20 mouse cellular contexts compared by ENCODE assay signal in the genomic region with DNA sequence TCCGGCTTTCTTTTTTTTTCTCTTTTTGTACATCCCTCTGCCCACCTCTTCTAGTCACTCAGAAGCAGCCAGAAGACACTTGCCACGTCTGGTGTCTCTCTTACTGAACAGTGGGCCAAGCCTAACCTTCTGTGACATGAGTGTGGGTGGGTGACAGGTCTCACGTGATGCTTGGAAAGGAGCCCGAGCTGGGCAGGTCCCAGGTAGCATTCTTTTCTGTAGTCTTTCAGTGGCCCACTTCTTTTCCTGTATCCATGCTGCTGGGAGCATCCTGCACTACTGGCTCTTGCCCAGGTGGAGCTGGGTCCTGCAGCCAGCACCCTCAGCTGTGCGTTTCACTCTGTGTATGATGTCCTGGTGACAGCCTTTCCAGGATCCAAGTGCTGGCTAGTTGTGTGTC. TPM values are rescaled to one million over a fixed set of nuclear protein-coding genes. Genes with fewer than 3 reads are reported as not detected.
DNase-seq lines count a peak whose midpoint lies in the region; ATAC-seq lines count a peak whose summit lies in the region.
"Had no signal": no experiment of that assay in that cellular context is flagged by ENCODE, and none has a peak within 500 bp of the region (broad histone marks: within the 10 kb centered on the region; RNA-seq: fewer than 3 reads in every experiment).

No protein-coding gene starts in this region.

- no peak overlapping the region for H3K27ac ChIP-seq in heart, embryonic 12.5 days (ENCODE audit: poor library complexity, severe bottlenecking)

- no peaks in the 10 kb centered on the region for H3K9me3 ChIP-seq in heart, embryonic 12.5 days (replicated peaks)
- H3K9me3 ChIP-seq: G1E had no signal

- peak; percentile 67 to 69 for DNase-seq in cerebellum, postnatal 10 days
- no peak for DNase-seq in cerebellum, adult 8-10 months
- DNase-seq in cerebellum, postnatal 14 days = peak; percentile 57 to 62
- no peak for DNase-seq in cerebellum, adult 11 months
- DNase-seq in heart, adult 9 months (ENCODE audit: low spot score in 2 of 2) = no peak
- DNase-seq: adrenal gland, adult 2 months; adrenal gland, adult 8-10 months; adrenal gland, postnatal 10 days; adrenal gland, postnatal 14 days; adrenal gland, postnatal 25 days; adrenal gland, postnatal 36 days; B cell, adult 2 months; cerebellum, adult 11-12 months; cerebellum, adult 18-20 months; cerebellum, adult 2 months had no signal

- no peaks in the 10 kb centered on the region for H3K36me3 ChIP-seq in heart, embryonic 12.5 days
- H3K36me3 ChIP-seq: G1E had no signal

- 0 out of 2 replicates have a peak, but pooled peaks have one; percentile 38 for ATAC-seq in heart, embryonic 12.5 days (ENCODE audit: insufficient number of reproducible peaks, low FRiP score)
- ATAC-seq: activated CD4-positive, CD25-positive, alpha-beta regulatory T cell, adult 4 months; CD4-positive, CD25-positive, alpha-beta regulatory T cell, adult 4 months; Patski had no signal

- peaks cover 23% of the 10 kb centered on the region for H3K4me1 ChIP-seq in heart, embryonic 12.5 days (replicated peaks)

- H3K4me2 ChIP-seq in heart, embryonic 12.5 days = no peak overlapping the region

- no peaks in the 10 kb centered on the region for H3K27me3 ChIP-seq in heart, embryonic 12.5 days (replicated peaks)
- H3K27me3 ChIP-seq: Patski had no signal

- 79% methylated on average over 5 of the region's 5 CpGs for WGBS in heart, embryonic 12.5 days

- no peak overlapping the region for H3K9ac ChIP-seq in heart, embryonic 12.5 days

- H3K4me3 ChIP-seq in heart, embryonic 12.5 days = no peak overlapping the region

RNA-seq across cellular contexts. Expression of gene Col5a1, which starts 8.2 kb away (rescaled TPM):
- polyA plus RNA-seq in heart, embryonic 12.5 days (2016; fragmentation: Nextera tagmentation; extraction: Ambion mirVana) = 53.3 and 54.7 TPM in 2 replicates
- polyA plus RNA-seq: activated CD4-positive, CD25-positive, alpha-beta regulatory T cell, adult 4 months; CD4-positive, CD25-positive, alpha-beta regulatory T cell, adult 4 months had no signal

Comparison
In these comparisons a context has a peak if more than half of its experiments do, and no peak if none do; other contexts are left out.
1. DNase-seq: peak in cerebellum, postnatal 10 days (2 of 2) and cerebellum, postnatal 14 days (2 of 2); none in cerebellum, adult 8-10 months (single experiment), cerebellum, adult 11 months (single experiment) and heart, adult 9 months (0 of 2).